Mouse (Mus musculus) MEL (cell line): ENCODE data around the gene Rftn1. TPM values are rescaled to one million over a fixed set of nuclear protein-coding genes. Genes with fewer than 3 reads are reported as not detected.

Experiments used
- DNase-seq: peaks from one replicate; pipeline ENCODE4 v3.0.0; 2011; ENCODE audit warnings: low read depth, low spot score
- H3K27ac ChIP-seq: 2 replicates; pipeline ENCODE4 v1.5.1; 2012; ENCODE audit warnings: low read depth, mild to moderate bottlenecking, control low read depth, low read length, moderate library complexity; ENCODE audit not compliant: control insufficient read depth
- H3K27me3 ChIP-seq, 2 experiments: fragments of 150-350 bp in 1 of 2; sonication (generic) in 1 of 2; 2 replicates each; pipeline ENCODE4 v1.6.1; 2012; ENCODE audit warnings: low read length in 2 of 2, mild to moderate bottlenecking in 2 of 2, improper control_type of control experiment in 1 of 2, moderate library complexity in 1 of 2; ENCODE audit not compliant: insufficient read depth in 2 of 2, control insufficient read depth in 1 of 2
- H3K36me3 ChIP-seq, 2 experiments: 2 replicates each; pipeline ENCODE4 v1.6.1; 2012 to 2014; ENCODE audit warnings: low read length in 2 of 2, improper control_type of control experiment in 1 of 2, inconsistent platforms in 1 of 2, mild to moderate bottlenecking in 1 of 2; ENCODE audit not compliant: insufficient read depth in 2 of 2, control insufficient read depth in 1 of 2
- H3K4me1 ChIP-seq, 2 experiments: fragments of 150-350 bp in 1 of 2; sonication (generic) in 1 of 2; 2 replicates each; pipeline ENCODE4 v1.6.1; 2012; ENCODE audit warnings: low read length in 2 of 2, improper control_type of control experiment in 1 of 2, mild to moderate bottlenecking in 1 of 2; ENCODE audit not compliant: insufficient read depth in 2 of 2, control insufficient read depth in 1 of 2
- H3K4me3 ChIP-seq, 2 experiments: fragments of 150-350 bp in 1 of 2; sonication (generic) in 1 of 2; 2 replicates each; pipeline ENCODE4 v1.5.1; 2012; ENCODE audit warnings: low read depth in 2 of 2, low read length in 2 of 2, mild to moderate bottlenecking in 2 of 2, moderate library complexity in 2 of 2, control low read depth in 1 of 2, improper control_type of control experiment in 1 of 2; ENCODE audit not compliant: control insufficient read depth in 1 of 2, insufficient read depth in 1 of 2
- H3K79me2 ChIP-seq: 2 replicates; pipeline ENCODE4 v1.6.1; 2012; ENCODE audit warnings: mild to moderate bottlenecking, low read length, moderate library complexity; ENCODE audit not compliant: control insufficient read depth, poor library complexity, insufficient read depth
- H3K9ac ChIP-seq: 2 replicates; pipeline ENCODE4 v1.6.1; 2012; ENCODE audit warnings: low read depth, mild to moderate bottlenecking, control low read depth, low read length, moderate library complexity; ENCODE audit not compliant: control insufficient read depth, poor library complexity, severe bottlenecking
- H3K9me3 ChIP-seq: fragments of 150-350 bp; sonication (generic); replicated peaks from 2 replicates; pipeline ENCODE4 v1.6.1; 2012; ENCODE audit warnings: mild to moderate bottlenecking, low read length, improper control_type of control experiment, moderate library complexity; ENCODE audit not compliant: insufficient read depth
- CHD2 ChIP-seq: IDR thresholded peaks from 2 replicates; pipeline ENCODE4 v1.6.1; 2011; ENCODE audit warnings: low read length, improper control_type of control experiment
- CTCF ChIP-seq, 3 experiments: IDR thresholded peaks in 2 of 3; conservative IDR thresholded peaks in 1 of 3; 2 replicates each; pipeline ENCODE4 v1.5.1; 2011 to 2012; ENCODE audit warnings: low read length in 3 of 3, low read depth in 2 of 3, mild to moderate bottlenecking in 2 of 3, improper control_type of control experiment in 1 of 3, inconsistent platforms in 1 of 3, mixed read lengths in 1 of 3, moderate library complexity in 1 of 3; ENCODE audit not compliant: control insufficient read depth in 1 of 3, insufficient read depth in 1 of 3, poor library complexity in 1 of 3, severe bottlenecking in 1 of 3
- E2F4 ChIP-seq: IDR thresholded peaks from 2 replicates; pipeline ENCODE4 v1.6.1; 2011; ENCODE audit warnings: low read depth, low read length, improper control_type of control experiment, borderline replicate concordance
- EP300 ChIP-seq, 2 experiments: IDR thresholded peaks; 2 replicates each; pipeline ENCODE4 v1.6.1; 2011; ENCODE audit warnings: improper control_type of control experiment in 2 of 2, low read length in 2 of 2, low read depth in 1 of 2, mild to moderate bottlenecking in 1 of 2
- GATA1 ChIP-seq: IDR thresholded peaks from 2 replicates; pipeline ENCODE4 v1.6.1; 2011; ENCODE audit warnings: low read depth, low read length, improper control_type of control experiment
- HCFC1 ChIP-seq: IDR thresholded peaks from 2 replicates; pipeline ENCODE4 v1.6.1; 2012; ENCODE audit warnings: low read depth, mild to moderate bottlenecking, inconsistent platforms, low read length, improper control_type of control experiment, moderate library complexity
- MAZ ChIP-seq: IDR thresholded peaks from 2 replicates; pipeline ENCODE4 v1.6.1; 2012; ENCODE audit warnings: low read depth, mild to moderate bottlenecking, inconsistent platforms, low read length, improper control_type of control experiment
- MEF2A ChIP-seq: IDR thresholded peaks from 2 replicates; pipeline ENCODE4 v1.6.1; 2014; ENCODE audit warnings: low read depth, mild to moderate bottlenecking, inconsistent platforms, low read length, improper control_type of control experiment; ENCODE audit not compliant: poor library complexity, insufficient replicate concordance, severe bottlenecking; ENCODE audit errors: extremely low read depth
- NELFE ChIP-seq: IDR thresholded peaks from 2 replicates; pipeline ENCODE4 v1.6.1; 2011; ENCODE audit warnings: low read depth, low read length, improper control_type of control experiment
- NRF1 ChIP-seq: IDR thresholded peaks from 2 replicates; pipeline ENCODE4 v1.6.1; 2014; ENCODE audit warnings: low read depth, mild to moderate bottlenecking, inconsistent platforms, low read length, improper control_type of control experiment, moderate library complexity; ENCODE audit not compliant: poor library complexity, insufficient read depth, severe bottlenecking
- POLR2A ChIP-seq, 2 experiments: IDR thresholded peaks; 2 replicates each; pipeline ENCODE4 v1.6.1; 2011 to 2012; ENCODE audit warnings: low read length in 2 of 2, mild to moderate bottlenecking in 2 of 2, control low read depth in 1 of 2, improper control_type of control experiment in 1 of 2, low read depth in 1 of 2, moderate library complexity in 1 of 2; ENCODE audit not compliant: control insufficient read depth in 1 of 2, insufficient read depth in 1 of 2, poor library complexity in 1 of 2
- POLR2AphosphoS2 ChIP-seq: IDR thresholded peaks from 2 replicates; pipeline ENCODE4 v1.6.1; 2011; ENCODE audit warnings: low read length, improper control_type of control experiment
- RAD21 ChIP-seq: IDR thresholded peaks from 2 replicates; pipeline ENCODE4 v1.6.1; 2011; ENCODE audit warnings: mild to moderate bottlenecking, low read depth, low read length, improper control_type of control experiment
- TBP ChIP-seq: IDR thresholded peaks from 2 replicates; pipeline ENCODE4 v1.8.0; 2011; ENCODE audit warnings: low read depth, low read length, improper control_type of control experiment
- USF1 ChIP-seq: IDR thresholded peaks from 2 replicates; pipeline ENCODE4 v1.6.1; 2014; ENCODE audit warnings: low read depth, mild to moderate bottlenecking, inconsistent platforms, low read length, improper control_type of control experiment, moderate library complexity
- USF2 ChIP-seq, 2 experiments: IDR thresholded peaks; 2 replicates each; pipeline ENCODE4 v1.6.1; 2011 to 2012; ENCODE audit warnings: improper control_type of control experiment in 2 of 2, low read length in 2 of 2, borderline replicate concordance in 1 of 2, inconsistent platforms in 1 of 2, low read depth in 1 of 2, mild to moderate bottlenecking in 1 of 2; ENCODE audit not compliant: insufficient read depth in 1 of 2
- ZC3H11A ChIP-seq: IDR thresholded peaks from 2 replicates; pipeline ENCODE4 v1.6.1; 2012; ENCODE audit warnings: low read depth, mild to moderate bottlenecking, inconsistent platforms, low read length, improper control_type of control experiment
- ZKSCAN1 ChIP-seq: IDR thresholded peaks from 2 replicates; pipeline ENCODE4 v1.6.1; 2012; ENCODE audit warnings: low read depth, mild to moderate bottlenecking, inconsistent platforms, low read length, improper control_type of control experiment, moderate library complexity
- ZMIZ1 ChIP-seq: IDR thresholded peaks from 2 replicates; pipeline ENCODE4 v1.6.1; 2012; ENCODE audit warnings: low read depth, mild to moderate bottlenecking, inconsistent platforms, low read length, improper control_type of control experiment, moderate library complexity
- ZNF384 ChIP-seq: IDR thresholded peaks from 2 replicates; pipeline ENCODE4 v1.6.1; 2012; ENCODE audit warnings: low read depth, mild to moderate bottlenecking, inconsistent platforms, low read length, improper control_type of control experiment
- polyA plus RNA-seq, 2 experiments: library from polyadenylated mRNA; stranded (reverse) in 1 of 2; unstranded in 1 of 2; fragments of >175 nt in 1 of 2; fragments of >200 nt in 1 of 2; gene quantifications; 2 replicates each; pipeline versions ENCODE4 v1.2.1 to v1.2.4; 2012; ENCODE audit warnings: low replicate concordance in 2 of 2, low read depth in 1 of 2; ENCODE audit not compliant: insufficient read length in 2 of 2, insufficient read depth in 1 of 2, missing spikeins in 1 of 2
- total RNA-seq: library from RNA; depleted of rRNA; stranded (reverse); fragments of 300-350 nt; gene quantifications from 2 replicates; pipeline ENCODE4 v1.2.3, GENCODE M21; 2012

Rftn1 gene
- total and polyA plus RNA-seq, 3 experiments: 70.2 to 76.1 TPM; not detected in 1

DNA sequence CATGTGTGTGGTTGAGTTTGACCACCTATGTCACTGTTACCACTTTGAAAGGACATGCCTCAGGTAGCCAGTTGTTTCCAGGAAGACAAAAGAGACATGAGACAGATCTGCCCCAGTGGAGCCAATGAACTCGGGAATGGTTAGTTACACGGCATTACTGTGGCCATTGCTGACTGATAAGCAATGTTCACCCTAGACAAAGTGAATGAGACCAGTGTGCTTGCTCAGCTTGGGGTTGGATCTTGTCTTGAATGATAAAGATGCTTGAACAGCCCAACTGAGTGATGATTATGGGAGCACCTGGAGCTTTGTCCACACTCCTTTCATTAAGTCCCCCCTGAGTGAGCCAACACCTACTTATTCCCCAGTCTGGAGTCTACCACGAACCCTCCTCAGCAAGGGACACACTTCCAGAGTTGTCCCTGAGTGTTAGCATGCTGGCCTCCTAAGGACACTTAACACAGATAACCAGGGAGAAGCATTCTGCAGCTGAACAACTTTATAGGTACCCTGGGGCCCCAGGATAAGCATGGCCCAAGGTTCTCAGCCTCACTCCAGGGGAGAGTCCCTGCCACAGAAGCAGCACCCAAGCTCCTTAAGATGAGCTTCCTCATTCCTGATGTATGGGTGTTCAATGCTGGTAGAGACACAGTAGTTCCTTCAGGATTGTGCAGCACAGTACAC, 149.6 kb downstream of the Rftn1 start:
- H3K36me3 ChIP-seq: peaks cover 0 to 6% of the 10 kb centered on the region in 2 experiments; a peak in 2 of 4 replicates
- no peaks in the 10 kb centered on the region for H3K9me3 ChIP-seq
- H3K4me3 ChIP-seq: no peak overlapping the region
- H3K4me1 ChIP-seq: no peaks in the 10 kb centered on the region
- DNase-seq: no peak
- no peaks in the 10 kb centered on the region for H3K27me3 ChIP-seq
- H3K79me2 ChIP-seq: no peaks in the 10 kb centered on the region
- TF ChIP-seq CHD2 (no peak), ZC3H11A (no peak), USF1 (no peak), POLR2AphosphoS2 (no peak), RAD21 (no peak), ZKSCAN1 (no peak), USF2 (IDR thresholded peaks at IDR 0.05; ENCODE audit: borderline replicate concordance in 1 of 2, insufficient read depth in 1 of 2, low read depth in 1 of 2, low read length in 2 of 2) (no peak), MAZ (no peak), EP300 (IDR thresholded peaks at IDR 0.05; ENCODE audit: low read depth in 1 of 2, low read length in 2 of 2) (no peak), ZMIZ1 (no peak), ZNF384 (no peak), MEF2A (no peak), GATA1 (no peak), NELFE (no peak), POLR2A (IDR thresholded peaks at IDR 0.05; ENCODE audit: control insufficient read depth in 1 of 2, insufficient read depth in 1 of 2, low read depth in 1 of 2, low read length in 2 of 2, poor library complexity in 1 of 2) (no peak), NRF1 (no peak), TBP (no peak), HCFC1 (no peak), CTCF (IDR thresholded peaks at IDR 0.05 in 2 of 3, conservative IDR thresholded peaks at IDR 0.05 in 1 of 3; ENCODE audit: control insufficient read depth in 1 of 3, insufficient read depth in 1 of 3, low read depth in 2 of 3, low read length in 3 of 3, poor library complexity in 1 of 3, severe bottlenecking in 1 of 3) (no peak), E2F4 (no peak)
- H3K27ac ChIP-seq: no peak overlapping the region
- H3K9ac ChIP-seq: no peak overlapping the region
